Mouse (Mus musculus): ENCODE results near the gene Cog5. TPM values are rescaled to one million over a fixed set of nuclear protein-coding genes. Genes with fewer than 3 reads are reported as not detected.

Gene Cog5
- polyA plus RNA-seq, 1 experiment from 2014 or later = 32.2 TPM

GRCm38 (mm10) chr12:31885084-31885483 is 230.4 kb downstream of the Cog5 start:
- no peaks in the 10 kb centered on the region for H3K27me3 ChIP-seq
- H3K9ac ChIP-seq = no peak overlapping the region
- H3K36me3 ChIP-seq = peaks cover 14% of the 10 kb centered on the region
- no peak overlapping the region for H3K4me3 ChIP-seq
- H3K9me3 ChIP-seq = no peaks in the 10 kb centered on the region
- no peak overlapping the region for H3K4me2 ChIP-seq
- H3K27ac ChIP-seq = no peak overlapping the region
- H3K4me1 ChIP-seq (replicated peaks) = no peaks in the 10 kb centered on the region
- 93% methylated on average over 4 of the region's 4 CpGs for WGBS
- ATAC-seq (ENCODE audit: low FRiP score) = no peak

- 95% methylated on average over 11 of the region's 11 CpGs for whole genome bisulfite sequencing
- H3K27ac ChIP-seq = no peak overlapping the region
- H3K4me2 ChIP-seq = no peak overlapping the region
- no peaks in the 10 kb centered on the region for H3K27me3 ChIP-seq
- no peak overlapping the region for H3K4me3 ChIP-seq
- no peak for ATAC-seq (ENCODE audit: low FRiP score)
- H3K36me3 ChIP-seq = peaks cover 14% of the 10 kb centered on the region
- H3K4me1 ChIP-seq (replicated peaks) = peaks cover 4% of the 10 kb centered on the region
- no peak overlapping the region for H3K9ac ChIP-seq
- H3K9me3 ChIP-seq = no peaks in the 10 kb centered on the region
These were observed 231.4 kb downstream of the Cog5 start for GRCm38 (mm10) chr12:31885844-31886606.

- Histone ChIP-seq H3K4me1 (replicated peaks) (peaks cover 16% of the 10 kb centered on the region), H3K27me3 (no peaks in the 10 kb centered on the region), H3K4me2 (no peak overlapping the region), H3K9ac (no peak overlapping the region; the same call in 1 of the 2 replicates), H3K4me3 (no peak overlapping the region), H3K27ac (no peak overlapping the region), H3K9me3 (no peaks in the 10 kb centered on the region), H3K36me3 (peaks cover 18% of the 10 kb centered on the region)
- WGBS = 49% methylated on average over 6 of the region's 6 CpGs
- ATAC-seq (ENCODE audit: low FRiP score) = no peak
These were observed 236.0 kb downstream of the Cog5 start for GRCm38 (mm10) chr12:31890685-31891084.

- Histone ChIP-seq H3K9ac (no peak overlapping the region), H3K27me3 (no peaks in the 10 kb centered on the region), H3K4me3 (no peak overlapping the region), H3K27ac (no peak overlapping the region), H3K4me2 (no peak overlapping the region), H3K9me3 (no peaks in the 10 kb centered on the region), H3K4me1 (replicated peaks) (peaks cover 30% of the 10 kb centered on the region), H3K36me3 (peaks cover 7% of the 10 kb centered on the region; the same call in 1 of the 2 replicates)
- no peak for ATAC-seq (ENCODE audit: low FRiP score)
These were observed 237.4 kb downstream of the Cog5 start for GRCm38 (mm10) chr12:31892079-31892478.

GRCm38 (mm10) chr12:31892771-31893170 is 238.1 kb downstream of the Cog5 start:
- Histone ChIP-seq H3K27ac (no peak overlapping the region), H3K36me3 (peaks cover 3% of the 10 kb centered on the region; the same call in 1 of the 2 replicates), H3K4me2 (no peak overlapping the region), H3K27me3 (no peaks in the 10 kb centered on the region), H3K4me3 (no peak overlapping the region), H3K9me3 (no peaks in the 10 kb centered on the region), H3K9ac (no peak overlapping the region), H3K4me1 (replicated peaks) (peaks cover 36% of the 10 kb centered on the region)
- 87% methylated on average over 7 of the region's 7 CpGs for WGBS
- ATAC-seq (ENCODE audit: low FRiP score) = no peak

GRCm38 (mm10) chr12:31895095-31895734 is 240.5 kb downstream of the Cog5 start:
- Histone ChIP-seq H3K9ac (no peak overlapping the region), H3K4me2 (no peak overlapping the region), H3K9me3 (no peaks in the 10 kb centered on the region), H3K27ac (peak overlapping the region; percentile 70), H3K4me1 (replicated peaks) (peaks cover 35% of the 10 kb centered on the region), H3K27me3 (no peaks in the 10 kb centered on the region), H3K36me3 (peaks cover 3% of the 10 kb centered on the region; the same call in 1 of the 2 replicates), H3K4me3 (no peak overlapping the region)
- 35% methylated on average over 8 of the region's 8 CpGs for WGBS
- 0 out of 2 replicates have a peak, but pooled peaks have one; percentile 55 for ATAC-seq (ENCODE audit: low FRiP score)

GRCm38 (mm10) chr12:31895888-31896287 is 241.2 kb downstream of the Cog5 start:
- no peak overlapping the region for H3K4me3 ChIP-seq
- WGBS = 5% methylated on average over 2 of the region's 2 CpGs
- ATAC-seq (ENCODE audit: low FRiP score) = peak; percentile 74
- peak overlapping the region; percentile 70 for H3K27ac ChIP-seq
- H3K4me1 ChIP-seq (replicated peaks) = peaks cover 32% of the 10 kb centered on the region
- H3K36me3 ChIP-seq = peaks cover 3% of the 10 kb centered on the region; the same call in 1 of the 2 replicates
- H3K4me2 ChIP-seq = no peak overlapping the region
- no peak overlapping the region for H3K9ac ChIP-seq
- no peaks in the 10 kb centered on the region for H3K27me3 ChIP-seq
- H3K9me3 ChIP-seq = no peaks in the 10 kb centered on the region

- Histone ChIP-seq H3K36me3 (peaks cover 3% of the 10 kb centered on the region; the same call in 1 of the 2 replicates), H3K9ac (no peak overlapping the region), H3K4me3 (no peak overlapping the region), H3K27ac (peak overlapping the region; percentile 70), H3K4me1 (replicated peaks) (peaks cover 32% of the 10 kb centered on the region), H3K9me3 (no peaks in the 10 kb centered on the region), H3K4me2 (no peak overlapping the region), H3K27me3 (no peaks in the 10 kb centered on the region)
- 22% methylated on average over 5 of the region's 5 CpGs for WGBS
- ATAC-seq (ENCODE audit: low FRiP score) = peak; percentile 47
These were observed 241.6 kb downstream of the Cog5 start for GRCm38 (mm10) chr12:31896295-31896694.

GRCm38 (mm10) chr12:31896986-31897385 is 242.3 kb downstream of the Cog5 start:
- peak; percentile 60; the same call in 1 of the 2 replicates for ATAC-seq (ENCODE audit: low FRiP score)
- peak overlapping the region; percentile 70 for H3K27ac ChIP-seq
- no peaks in the 10 kb centered on the region for H3K9me3 ChIP-seq
- no peak overlapping the region for H3K4me3 ChIP-seq
- peaks cover 32% of the 10 kb centered on the region for H3K4me1 ChIP-seq (replicated peaks)
- H3K9ac ChIP-seq = no peak overlapping the region
- H3K27me3 ChIP-seq = no peaks in the 10 kb centered on the region
- peaks cover 4% of the 10 kb centered on the region; the same call in 1 of the 2 replicates for H3K36me3 ChIP-seq
- H3K4me2 ChIP-seq = no peak overlapping the region
- WGBS = 29% methylated on average over 8 of the region's 8 CpGs

GRCm38 (mm10) chr12:31897456-31897855 is 242.8 kb downstream of the Cog5 start:
- WGBS = 60% methylated on average over 7 of the region's 7 CpGs
- peak overlapping the region; percentile 70 for H3K27ac ChIP-seq

GRCm38 (mm10) chr12:31900391-31900914 is 245.8 kb downstream of the Cog5 start:
- H3K27me3 ChIP-seq = no peaks in the 10 kb centered on the region
- no peak for ATAC-seq (ENCODE audit: low FRiP score)
- peaks cover 6% of the 10 kb centered on the region; the same call in 1 of the 2 replicates for H3K36me3 ChIP-seq
- no peak overlapping the region for H3K4me2 ChIP-seq
- no peak overlapping the region for H3K9ac ChIP-seq
- no peaks in the 10 kb centered on the region for H3K9me3 ChIP-seq
- peaks cover 32% of the 10 kb centered on the region for H3K4me1 ChIP-seq (replicated peaks)
- no peak overlapping the region for H3K27ac ChIP-seq
- H3K4me3 ChIP-seq = no peak overlapping the region
- 78% methylated on average over 4 of the region's 4 CpGs for WGBS

More at GRCm38 (mm10) chr12:31897456-31897855, 242.8 kb downstream of the Cog5 start:
- H3K4me2 ChIP-seq = no peak overlapping the region
- no peak for ATAC-seq (ENCODE audit: low FRiP score)
- H3K4me1 ChIP-seq (replicated peaks) = peaks cover 32% of the 10 kb centered on the region
- H3K27me3 ChIP-seq = no peaks in the 10 kb centered on the region
- no peak overlapping the region for H3K9ac ChIP-seq
- H3K9me3 ChIP-seq = no peaks in the 10 kb centered on the region
- H3K4me3 ChIP-seq = no peak overlapping the region
- peaks cover 6% of the 10 kb centered on the region for H3K36me3 ChIP-seq

Data from hindbrain, embryonic 13.5 days (tissue).